Mouse (Mus musculus): ENCODE measurements around the gene Prss57. TPM values are rescaled to one million over a fixed set of nuclear protein-coding genes. Genes with fewer than 3 reads are reported as not detected.
A peak's percentile ranks its signal among the peaks of the same experiment; 100 is the strongest.

Gene Prss57
- polyA plus RNA-seq, 1 experiment from 2014 or later, result 6.3 TPM

DNA sequence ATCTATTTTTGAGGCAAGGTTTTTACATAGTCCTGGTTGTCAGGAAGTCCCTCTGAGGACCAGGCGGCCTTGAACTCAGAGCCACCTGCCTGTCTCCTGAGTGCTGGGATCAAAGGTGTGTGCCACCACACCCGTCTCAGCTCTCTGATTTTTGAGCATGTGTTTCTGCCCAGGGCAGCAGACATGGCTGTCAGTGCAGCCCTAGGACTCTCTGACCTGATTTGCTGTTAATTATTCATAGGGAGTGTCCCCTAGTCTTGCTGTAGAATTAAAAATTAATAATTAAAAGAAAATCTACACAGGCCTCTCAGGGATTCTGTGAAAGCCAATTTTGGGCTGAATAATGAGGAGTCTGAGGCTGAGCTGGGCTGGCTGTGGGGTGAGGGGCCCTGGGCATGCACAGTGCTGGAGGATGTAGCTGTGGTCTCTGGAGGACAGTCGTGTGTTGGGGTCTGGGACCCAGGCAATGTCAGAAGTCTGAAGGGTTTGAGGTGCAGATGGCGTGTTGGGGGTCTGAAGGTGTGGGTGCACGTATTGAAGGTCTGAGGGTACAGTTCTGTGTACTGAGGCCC lies 23.6 kb upstream of the Prss57 start:
- WGBS (ENCODE audit: insufficient replicate concordance), result 59% methylated on average over 5 of the region's 5 CpGs
- no peaks in the 10 kb centered on the region for H3K9me3 ChIP-seq (replicated peaks; ENCODE audit: control insufficient read depth, low read length)
- no peaks in the 10 kb centered on the region for H3K36me3 ChIP-seq (ENCODE audit: control insufficient read depth, insufficient read depth)
- H3K9ac ChIP-seq (ENCODE audit: low read depth, low read length), result no peak overlapping the region
- 0 out of 2 replicates have a peak, but pooled peaks have one; percentile 11 for ATAC-seq (ENCODE audit: low read depth)
- H3K4me3 ChIP-seq (ENCODE audit: low read depth, low read length), result no peak overlapping the region
- H3K27me3 ChIP-seq (ENCODE audit: control insufficient read depth, insufficient read depth, low read depth, low read length), result no peaks in the 10 kb centered on the region
- H3K27ac ChIP-seq (ENCODE audit: low read length), result no peak overlapping the region
- peaks cover 4% of the 10 kb centered on the region; the same call in 1 of the 2 replicates for H3K4me1 ChIP-seq (ENCODE audit: control insufficient read depth, low read depth, low read length)
- H3K4me2 ChIP-seq (ENCODE audit: low read depth, low read length), result no peak overlapping the region

- Histone ChIP-seq H3K27ac (ENCODE audit: low read length) (no peak overlapping the region), H3K9me3 (replicated peaks; ENCODE audit: control insufficient read depth, low read length) (no peaks in the 10 kb centered on the region), H3K4me2 (ENCODE audit: low read depth, low read length) (no peak overlapping the region), H3K9ac (ENCODE audit: low read depth, low read length) (no peak overlapping the region), H3K4me3 (ENCODE audit: low read depth, low read length) (no peak overlapping the region), H3K4me1 (ENCODE audit: control insufficient read depth, low read depth, low read length) (peaks cover 10% of the 10 kb centered on the region), H3K36me3 (ENCODE audit: control insufficient read depth, insufficient read depth) (no peaks in the 10 kb centered on the region), H3K27me3 (ENCODE audit: control insufficient read depth, insufficient read depth, low read depth, low read length) (no peaks in the 10 kb centered on the region)
- peak; percentile 38; the same call in 1 of the 2 replicates for ATAC-seq (ENCODE audit: low read depth)
- WGBS (ENCODE audit: insufficient replicate concordance), result 23% methylated on average over 15 of the region's 15 CpGs
These were observed 21.2 kb upstream of the Prss57 start for GRCm38 (mm10) chr10:79811736-79812637.

- WGBS (ENCODE audit: insufficient replicate concordance), result 77% methylated on average over 11 of the region's 11 CpGs
These were observed 18.0 kb upstream of the Prss57 start for GRCm38 (mm10) chr10:79808728-79809127.

GRCm38 (mm10) chr10:79807826-79808225 lies 17.1 kb upstream of the Prss57 start:
- H3K4me2 ChIP-seq (ENCODE audit: low read depth, low read length), result no peak overlapping the region
- H3K27me3 ChIP-seq (ENCODE audit: control insufficient read depth, insufficient read depth, low read depth, low read length), result no peaks in the 10 kb centered on the region
- ATAC-seq (ENCODE audit: low read depth), result no peak
- H3K36me3 ChIP-seq (ENCODE audit: control insufficient read depth, insufficient read depth), result no peaks in the 10 kb centered on the region
- H3K4me3 ChIP-seq (ENCODE audit: low read depth, low read length), result no peak overlapping the region
- peaks cover 14% of the 10 kb centered on the region for H3K4me1 ChIP-seq (ENCODE audit: control insufficient read depth, low read depth, low read length)
- H3K9me3 ChIP-seq (replicated peaks; ENCODE audit: control insufficient read depth, low read length), result no peaks in the 10 kb centered on the region
- no peak overlapping the region for H3K27ac ChIP-seq (ENCODE audit: low read length)
- 55% methylated on average over 11 of the region's 11 CpGs for WGBS (ENCODE audit: insufficient replicate concordance)
- no peak overlapping the region for H3K9ac ChIP-seq (ENCODE audit: low read depth, low read length)

More at GRCm38 (mm10) chr10:79808728-79809127, 18.0 kb upstream of the Prss57 start:
- ATAC-seq (ENCODE audit: low read depth), result no peak
- no peaks in the 10 kb centered on the region for H3K27me3 ChIP-seq (ENCODE audit: control insufficient read depth, insufficient read depth, low read depth, low read length)
- H3K4me2 ChIP-seq (ENCODE audit: low read depth, low read length), result no peak overlapping the region
- no peak overlapping the region for H3K4me3 ChIP-seq (ENCODE audit: low read depth, low read length)
- H3K9me3 ChIP-seq (replicated peaks; ENCODE audit: control insufficient read depth, low read length), result no peaks in the 10 kb centered on the region
- no peak overlapping the region for H3K27ac ChIP-seq (ENCODE audit: low read length)
- no peaks in the 10 kb centered on the region for H3K36me3 ChIP-seq (ENCODE audit: control insufficient read depth, insufficient read depth)
- peaks cover 10% of the 10 kb centered on the region for H3K4me1 ChIP-seq (ENCODE audit: control insufficient read depth, low read depth, low read length)
- H3K9ac ChIP-seq (ENCODE audit: low read depth, low read length), result no peak overlapping the region

DNA sequence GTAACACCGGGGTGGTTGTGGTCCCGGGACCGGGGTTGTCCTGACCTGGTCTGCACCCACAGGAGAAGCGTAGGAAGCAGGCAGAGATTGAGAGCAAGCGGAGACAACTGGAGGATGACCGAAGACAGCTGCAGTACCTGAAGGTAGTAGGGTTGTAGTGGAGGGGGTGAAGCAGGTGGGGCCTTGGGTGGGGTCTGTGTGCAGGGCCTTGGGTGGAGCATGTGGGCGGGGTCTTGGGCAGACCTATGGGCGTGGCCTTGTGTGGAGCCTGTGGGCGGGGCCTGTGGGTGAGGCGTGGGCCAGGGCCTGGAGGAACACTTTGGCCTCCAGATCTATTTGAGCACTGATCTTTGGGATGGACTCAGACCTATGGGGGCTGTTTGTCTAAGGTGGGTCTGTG lies 16.2 kb upstream of the Prss57 start:
- H3K27me3 ChIP-seq (ENCODE audit: control insufficient read depth, insufficient read depth, low read depth, low read length), result no peaks in the 10 kb centered on the region
- peak; percentile 12; the same call in 1 of the 2 replicates for ATAC-seq (ENCODE audit: low read depth)
- no peaks in the 10 kb centered on the region for H3K9me3 ChIP-seq (replicated peaks; ENCODE audit: control insufficient read depth, low read length)
- H3K36me3 ChIP-seq (ENCODE audit: control insufficient read depth, insufficient read depth), result no peaks in the 10 kb centered on the region
- no peak overlapping the region for H3K4me3 ChIP-seq (ENCODE audit: low read depth, low read length)
- H3K9ac ChIP-seq (ENCODE audit: low read depth, low read length), result no peak overlapping the region
- H3K4me1 ChIP-seq (ENCODE audit: control insufficient read depth, low read depth, low read length), result peaks cover 22% of the 10 kb centered on the region
- no peak overlapping the region for H3K27ac ChIP-seq (ENCODE audit: low read length)
- H3K4me2 ChIP-seq (ENCODE audit: low read depth, low read length), result no peak overlapping the region
- 51% methylated on average over 10 of the region's 10 CpGs for WGBS (ENCODE audit: insufficient replicate concordance)

- no peak overlapping the region for H3K27ac ChIP-seq (ENCODE audit: low read length)
- H3K4me3 ChIP-seq (ENCODE audit: low read depth, low read length), result no peak overlapping the region
- no peak overlapping the region for H3K9ac ChIP-seq (ENCODE audit: low read depth, low read length)
- H3K36me3 ChIP-seq (ENCODE audit: control insufficient read depth, insufficient read depth), result no peaks in the 10 kb centered on the region
- H3K4me2 ChIP-seq (ENCODE audit: low read depth, low read length), result no peak overlapping the region
- no peaks in the 10 kb centered on the region for H3K27me3 ChIP-seq (ENCODE audit: control insufficient read depth, insufficient read depth, low read depth, low read length)
- H3K4me1 ChIP-seq (ENCODE audit: control insufficient read depth, low read depth, low read length), result peaks cover 24% of the 10 kb centered on the region
- 69% methylated on average over 9 of the region's 9 CpGs for WGBS (ENCODE audit: insufficient replicate concordance)
- no peak for ATAC-seq (ENCODE audit: low read depth)
- no peaks in the 10 kb centered on the region for H3K9me3 ChIP-seq (replicated peaks; ENCODE audit: control insufficient read depth, low read length)
These were observed 15.6 kb upstream of the Prss57 start for GRCm38 (mm10) chr10:79806331-79806730.

GRCm38 (mm10) chr10:79805636-79806035 lies 14.9 kb upstream of the Prss57 start:
- H3K4me2 ChIP-seq (ENCODE audit: low read depth, low read length), result no peak overlapping the region
- ATAC-seq (ENCODE audit: low read depth), result no peak
- H3K4me1 ChIP-seq (ENCODE audit: control insufficient read depth, low read depth, low read length), result peaks cover 24% of the 10 kb centered on the region
- H3K36me3 ChIP-seq (ENCODE audit: control insufficient read depth, insufficient read depth), result no peaks in the 10 kb centered on the region
- H3K9me3 ChIP-seq (replicated peaks; ENCODE audit: control insufficient read depth, low read length), result no peaks in the 10 kb centered on the region
- 41% methylated on average over 11 of the region's 11 CpGs for WGBS (ENCODE audit: insufficient replicate concordance)
- no peak overlapping the region for H3K27ac ChIP-seq (ENCODE audit: low read length)
- H3K27me3 ChIP-seq (ENCODE audit: control insufficient read depth, insufficient read depth, low read depth, low read length), result no peaks in the 10 kb centered on the region
- no peak overlapping the region for H3K9ac ChIP-seq (ENCODE audit: low read depth, low read length)
- H3K4me3 ChIP-seq (ENCODE audit: low read depth, low read length), result no peak overlapping the region

DNA sequence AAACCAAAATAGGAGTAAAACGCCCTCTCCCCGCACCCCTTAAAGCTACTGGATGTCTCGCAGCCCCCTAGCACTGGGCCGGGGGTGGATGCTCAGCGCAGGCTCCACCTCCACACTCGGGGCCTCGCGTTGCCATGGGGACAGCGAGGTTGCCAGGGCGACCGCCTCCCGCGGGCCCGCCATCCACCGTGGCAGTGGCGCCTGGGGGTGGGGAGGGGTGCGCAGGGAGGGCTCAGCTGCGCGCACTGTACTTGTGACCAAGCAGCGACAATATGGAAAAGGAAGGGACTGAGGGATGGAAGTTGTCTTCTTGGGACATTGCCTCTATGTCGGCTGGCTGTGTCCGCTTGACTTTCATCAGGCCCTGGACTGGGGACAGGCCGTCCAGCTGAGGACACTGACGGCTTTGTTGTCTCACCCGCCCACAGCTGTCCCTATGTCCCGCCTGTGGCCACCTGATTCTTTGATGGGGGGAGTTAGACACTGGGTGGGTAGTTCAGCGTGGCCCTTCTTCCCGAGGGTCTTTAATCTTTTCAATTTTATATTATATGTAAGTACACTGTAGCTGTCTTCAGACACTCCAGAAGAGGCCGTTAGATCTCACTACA lies 13.1 kb upstream of the Prss57 start:
- H3K4me2 ChIP-seq (ENCODE audit: low read depth, low read length), result no peak overlapping the region
- no peak overlapping the region for H3K9ac ChIP-seq (ENCODE audit: low read depth, low read length)
- WGBS (ENCODE audit: insufficient replicate concordance), result 47% methylated on average over 29 of the region's 29 CpGs
- no peak for ATAC-seq (ENCODE audit: low read depth)
- H3K9me3 ChIP-seq (replicated peaks; ENCODE audit: control insufficient read depth, low read length), result no peaks in the 10 kb centered on the region
- no peaks in the 10 kb centered on the region for H3K36me3 ChIP-seq (ENCODE audit: control insufficient read depth, insufficient read depth)
- no peak overlapping the region for H3K27ac ChIP-seq (ENCODE audit: low read length)
- H3K4me3 ChIP-seq (ENCODE audit: low read depth, low read length), result no peak overlapping the region
- H3K4me1 ChIP-seq (ENCODE audit: control insufficient read depth, low read depth, low read length), result peaks cover 24% of the 10 kb centered on the region
- no peaks in the 10 kb centered on the region for H3K27me3 ChIP-seq (ENCODE audit: control insufficient read depth, insufficient read depth, low read depth, low read length)

All from liver, embryonic 16.5 days (tissue).